In the genomic region with DNA sequence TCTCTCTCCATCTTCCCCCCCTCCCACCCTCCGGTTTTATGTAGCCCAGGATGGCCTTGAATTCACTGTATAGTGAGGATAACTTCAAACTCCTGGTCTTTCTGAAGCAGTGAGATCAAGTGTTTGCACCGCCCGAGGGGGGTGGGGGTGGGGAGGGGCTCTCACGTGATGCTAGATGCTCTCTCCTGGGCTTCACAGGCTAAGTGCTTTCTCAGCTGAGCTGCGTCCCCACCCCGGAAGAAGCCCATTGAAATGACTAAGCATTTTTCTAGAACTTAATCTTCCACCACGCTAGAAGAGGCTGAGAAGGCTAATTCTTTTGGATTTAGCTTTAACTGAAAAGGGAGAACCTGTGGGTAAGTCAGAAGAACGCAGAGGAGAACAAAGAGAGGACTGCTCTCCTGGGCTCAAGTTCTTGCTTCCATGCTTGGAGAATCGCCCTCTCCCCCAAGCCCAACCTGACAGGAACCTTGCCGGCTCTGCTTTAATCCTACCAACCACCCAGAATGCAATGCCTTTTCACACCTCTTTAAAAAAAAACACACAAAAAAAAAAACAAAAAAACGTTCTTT, we compare ENCODE assay signal across 14 mouse cellular contexts.
DNase-seq lines count a peak whose midpoint lies in the region; ATAC-seq and TF ChIP-seq lines count a peak whose summit lies in the region.
"Had no signal": no experiment of that assay in that cellular context is flagged by ENCODE, and none has a peak within 500 bp of the region (broad histone marks: within the 10 kb centered on the region; RNA-seq: fewer than 3 reads in every experiment).

No protein-coding gene starts in this region.

- TF ChIP-seq CTCF in kidney, postnatal 0 days (IDR thresholded peaks at IDR 0.05; ENCODE audit: low read depth), result no peak

- H3K27ac ChIP-seq in heart, embryonic 12.5 days (ENCODE audit: poor library complexity, severe bottlenecking), result no peak overlapping the region
- H3K27ac ChIP-seq in kidney, postnatal 0 days, result no peak overlapping the region
- no peak overlapping the region for H3K27ac ChIP-seq in hindbrain, embryonic 11.5 days (ENCODE audit: low read depth, low read length)
- H3K27ac ChIP-seq: limb, embryonic 15.5 days; stomach, embryonic 15.5 days had no signal

- H3K9ac ChIP-seq in heart, embryonic 12.5 days, result no peak overlapping the region
- H3K9ac ChIP-seq in kidney, postnatal 0 days (ENCODE audit: low read depth, low read length), result no peak overlapping the region
- H3K9ac ChIP-seq in hindbrain, embryonic 11.5 days (ENCODE audit: low read depth, low read length), result no peak overlapping the region
- H3K9ac ChIP-seq: limb, embryonic 15.5 days; stomach, embryonic 15.5 days had no signal

- ATAC-seq in heart, embryonic 12.5 days (ENCODE audit: insufficient number of reproducible peaks, low FRiP score), result peak; percentile 87
- peak; percentile 81 for ATAC-seq in kidney, postnatal 0 days (replicated peaks; ENCODE audit: low FRiP score, low read depth)
- ATAC-seq in megakaryocyte progenitor cell, adult 5-6 weeks (replicated peaks; ENCODE audit: poor library complexity), result peak; percentile 78
- no peak for ATAC-seq in hindbrain, embryonic 11.5 days (ENCODE audit: low FRiP score)

- H3K36me3 ChIP-seq in heart, embryonic 12.5 days, result no peaks in the 10 kb centered on the region
- no peaks in the 10 kb centered on the region for H3K36me3 ChIP-seq in kidney, postnatal 0 days (ENCODE audit: insufficient read depth, low read length)
- no peaks in the 10 kb centered on the region for H3K36me3 ChIP-seq in hindbrain, embryonic 11.5 days (ENCODE audit: control insufficient read depth, insufficient read depth, low read length)
- H3K36me3 ChIP-seq: limb, embryonic 15.5 days; stomach, embryonic 15.5 days had no signal

- H3K4me2 ChIP-seq in heart, embryonic 12.5 days, result no peak overlapping the region
- H3K4me2 ChIP-seq in kidney, postnatal 0 days (ENCODE audit: low read length), result peak overlapping the region; percentile 10; the same call in 1 of the 2 replicates
- no peak overlapping the region for H3K4me2 ChIP-seq in hindbrain, embryonic 11.5 days (replicated peaks; ENCODE audit: low read depth, low read length)
- H3K4me2 ChIP-seq: limb, embryonic 15.5 days; stomach, embryonic 15.5 days had no signal

- 39% methylated on average over 11 of the region's 11 CpGs for WGBS in heart, embryonic 12.5 days
- WGBS in kidney, postnatal 0 days, result 28% methylated on average over 11 of the region's 11 CpGs
- 61% methylated on average over 11 of the region's 11 CpGs for WGBS in hindbrain, embryonic 11.5 days

- peaks cover 15% of the 10 kb centered on the region for H3K4me1 ChIP-seq in heart, embryonic 12.5 days (replicated peaks)
- H3K4me1 ChIP-seq in kidney, postnatal 0 days (replicated peaks; ENCODE audit: insufficient read depth, low read length), result no peaks in the 10 kb centered on the region
- no peaks in the 10 kb centered on the region for H3K4me1 ChIP-seq in hindbrain, embryonic 11.5 days (replicated peaks; ENCODE audit: control insufficient read depth, insufficient read depth, low read length)
- H3K4me1 ChIP-seq: limb, embryonic 15.5 days; stomach, embryonic 15.5 days had no signal

- no peak overlapping the region for H3K4me3 ChIP-seq in heart, embryonic 12.5 days
- no peak overlapping the region for H3K4me3 ChIP-seq in kidney, postnatal 0 days (replicated peaks; ENCODE audit: low read depth, low read length)
- H3K4me3 ChIP-seq in hindbrain, embryonic 11.5 days (ENCODE audit: low read depth, low read length), result no peak overlapping the region
- H3K4me3 ChIP-seq: erythroblast, embryonic 14.5 days; limb, embryonic 15.5 days; stomach, embryonic 15.5 days had no signal

- H3K9me3 ChIP-seq in heart, embryonic 12.5 days (replicated peaks), result no peaks in the 10 kb centered on the region
- H3K9me3 ChIP-seq in kidney, postnatal 0 days (replicated peaks; ENCODE audit: low read length), result no peaks in the 10 kb centered on the region
- H3K9me3 ChIP-seq in hindbrain, embryonic 11.5 days (ENCODE audit: control insufficient read depth, low read length), result no peaks in the 10 kb centered on the region
- H3K9me3 ChIP-seq: limb, embryonic 15.5 days; stomach, embryonic 15.5 days had no signal

- no peaks in the 10 kb centered on the region for H3K27me3 ChIP-seq in heart, embryonic 12.5 days (replicated peaks)
- no peaks in the 10 kb centered on the region for H3K27me3 ChIP-seq in kidney, postnatal 0 days (ENCODE audit: insufficient read depth, low read length)
- H3K27me3 ChIP-seq in hindbrain, embryonic 11.5 days (ENCODE audit: control insufficient read depth, insufficient read depth, low read length), result no peaks in the 10 kb centered on the region
- H3K27me3 ChIP-seq: limb, embryonic 15.5 days; stomach, embryonic 15.5 days had no signal

- no peak for DNase-seq in heart, adult 9 months (ENCODE audit: low spot score in 2 of 2)
- DNase-seq in ZHBTc4 (ENCODE audit: low read depth, low spot score), result peak; percentile 97
- peak; percentile 35 for DNase-seq in kidney, postnatal 0 days (ENCODE audit: low spot score)
- DNase-seq in hindbrain, embryonic 11.5 days (ENCODE audit: low spot score), result no peak
- no peak for DNase-seq in ovary, postnatal 14 days (ENCODE audit: low spot score)
- DNase-seq in urinary bladder, postnatal 4 days (ENCODE audit: low spot score in 2 of 2), result no peak
- DNase-seq: adrenal gland, postnatal 14 days; cerebellum, adult 9-11 months; heart, adult 11 months had no signal

Comparison
In these comparisons a context has a peak if more than half of its experiments do, and no peak if none do; other contexts are left out.
1. DNase-seq: peak in ZHBTc4 (single experiment) and kidney, postnatal 0 days (single experiment); none in heart, adult 9 months (0 of 2), hindbrain, embryonic 11.5 days (single experiment), ovary, postnatal 14 days (single experiment) and urinary bladder, postnatal 4 days (0 of 2).